Mouse (Mus musculus) induced T-regulatory cell, adult 2 months (primary cell): ENCODE results near the gene Stk19.
A peak's percentile ranks its signal among the peaks of the same experiment; 100 is the strongest.
"Not testable (repeated sequence)": the region's sequence is repeated elsewhere in the genome, so short reads cannot be mapped to it uniquely, and the experiment has no call there.

Experiments
- DNase-seq: peaks from one replicate; pipeline ENCODE4 v3.0.0-alpha.2; 2012; ENCODE audit warnings: low read depth

Gene Stk19

DNA sequence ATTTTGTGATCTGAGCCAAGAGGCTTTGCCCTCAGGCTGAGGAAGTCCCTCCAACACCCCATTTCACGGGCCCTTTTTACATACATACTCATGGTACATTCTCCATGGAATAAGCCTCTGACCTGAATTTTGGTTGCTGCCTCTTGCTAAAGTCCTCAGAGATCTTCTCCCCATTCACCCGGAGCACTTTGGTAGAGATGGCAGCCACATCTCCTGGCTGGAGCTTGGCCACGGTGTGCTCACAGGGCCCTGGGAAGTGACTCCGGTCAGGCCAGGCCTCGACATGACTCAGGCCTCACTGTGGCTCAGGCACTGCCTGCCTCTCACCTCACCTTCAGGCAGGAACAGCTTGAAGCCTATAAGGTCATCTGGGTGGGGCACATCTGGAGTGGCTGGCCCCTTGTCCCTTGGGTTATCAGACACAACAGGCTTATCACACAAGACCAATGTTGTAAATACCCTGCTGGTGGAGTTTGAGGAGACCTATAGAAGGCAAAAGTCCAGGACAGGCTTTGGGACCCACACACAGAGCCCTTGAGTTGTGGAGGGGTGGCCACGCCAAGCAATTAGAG is 4.1 kb upstream of the Stk19 start:
- no peak for DNase-seq

DNA sequence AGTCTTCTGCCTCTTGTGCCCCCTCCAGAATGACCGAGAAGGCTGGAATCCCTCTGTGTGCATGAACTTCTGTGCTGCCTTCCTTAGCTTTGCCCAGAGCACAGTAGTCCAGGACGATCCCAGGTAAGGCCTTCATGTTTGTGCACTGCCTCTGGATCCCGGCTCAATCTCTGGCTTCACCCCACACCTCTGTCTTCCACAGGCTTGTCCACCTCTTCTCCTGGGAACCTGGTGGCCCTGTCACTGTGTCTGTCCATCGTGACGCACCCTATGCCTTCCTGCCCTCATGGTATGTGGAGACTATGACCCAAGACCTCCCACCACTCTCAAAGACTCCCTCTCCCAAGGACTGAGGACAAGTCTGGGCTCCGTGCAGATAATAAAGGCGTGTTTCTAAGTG is 2.0 kb upstream of the Stk19 start:
- no peak for DNase-seq

DNA sequence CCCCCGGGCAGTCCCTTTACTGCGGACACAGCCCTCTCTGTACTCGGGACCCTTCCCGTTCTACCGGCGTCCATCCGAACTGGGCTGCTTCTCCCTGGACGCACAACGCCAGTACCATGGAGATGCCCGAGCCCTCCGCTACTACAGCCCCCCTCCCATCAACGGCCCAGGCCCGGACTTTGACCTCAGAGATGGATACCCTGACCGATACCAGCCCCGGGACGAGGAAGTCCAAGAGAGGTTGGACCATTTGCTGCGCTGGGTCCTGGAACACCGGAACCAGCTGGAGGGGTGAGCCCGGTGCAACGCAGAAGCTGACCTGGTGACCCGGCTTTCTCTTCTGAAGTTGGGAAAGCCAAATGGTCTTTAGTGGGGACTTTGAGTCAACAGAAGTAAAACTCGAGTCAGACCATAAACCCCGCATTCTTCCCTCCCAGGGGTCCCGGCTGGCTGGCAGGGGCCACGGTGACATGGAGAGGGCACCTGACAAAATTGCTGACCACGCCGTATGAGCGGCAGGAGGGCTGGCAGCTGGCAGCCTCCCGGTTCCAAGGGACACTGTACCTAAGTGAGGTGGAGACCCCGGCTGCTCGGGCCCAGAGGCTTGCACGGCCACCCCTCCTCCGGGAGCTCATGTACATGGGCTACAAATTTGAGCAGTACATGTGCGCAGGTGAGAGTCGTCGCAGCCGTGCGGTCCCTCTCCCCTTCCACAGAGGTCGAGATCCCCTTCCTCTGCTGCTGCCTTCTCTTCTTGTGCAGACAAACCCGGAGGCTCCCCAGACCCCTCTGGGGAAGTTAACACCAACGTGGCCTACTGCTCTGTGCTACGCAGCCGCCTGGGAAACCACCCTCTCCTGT is 949 bp upstream of the Stk19 start:
- DNase-seq = no peak

DNA sequence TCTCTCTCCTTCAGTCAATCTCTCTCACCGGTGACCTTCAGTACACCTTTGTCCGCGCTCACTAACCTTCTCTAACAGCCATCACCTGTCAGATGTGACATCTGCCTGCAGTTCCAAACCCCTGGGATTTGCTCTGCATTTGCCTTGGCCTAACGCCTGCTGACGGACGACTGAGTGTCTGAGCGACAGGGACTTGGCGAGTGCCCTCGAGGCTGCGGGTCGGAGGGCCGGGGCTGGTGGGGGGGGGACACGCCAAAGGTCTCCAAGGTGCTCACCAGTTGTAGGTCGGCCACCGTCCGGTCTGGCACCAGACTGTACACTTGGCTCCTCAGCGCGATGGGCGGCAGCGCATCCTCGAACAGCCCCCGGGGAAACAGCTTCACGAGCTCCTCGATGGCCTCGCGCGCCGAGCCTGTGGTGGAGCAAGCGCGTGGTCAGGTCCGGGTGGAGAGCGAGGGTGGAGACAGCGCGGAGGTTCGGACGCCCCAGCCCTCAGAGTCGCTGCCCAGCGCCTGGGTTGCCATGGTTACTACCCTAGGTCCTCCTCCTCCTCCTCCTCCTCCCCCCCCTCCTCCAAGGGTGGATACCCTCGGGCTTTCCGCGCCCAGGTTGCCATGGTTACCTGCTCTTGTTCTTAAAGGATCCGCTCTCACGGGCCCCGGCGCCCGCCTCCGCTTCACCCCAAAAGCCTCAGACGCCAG is 440 bp downstream of the Stk19 start:
- DNase-seq = no peak

DNA sequence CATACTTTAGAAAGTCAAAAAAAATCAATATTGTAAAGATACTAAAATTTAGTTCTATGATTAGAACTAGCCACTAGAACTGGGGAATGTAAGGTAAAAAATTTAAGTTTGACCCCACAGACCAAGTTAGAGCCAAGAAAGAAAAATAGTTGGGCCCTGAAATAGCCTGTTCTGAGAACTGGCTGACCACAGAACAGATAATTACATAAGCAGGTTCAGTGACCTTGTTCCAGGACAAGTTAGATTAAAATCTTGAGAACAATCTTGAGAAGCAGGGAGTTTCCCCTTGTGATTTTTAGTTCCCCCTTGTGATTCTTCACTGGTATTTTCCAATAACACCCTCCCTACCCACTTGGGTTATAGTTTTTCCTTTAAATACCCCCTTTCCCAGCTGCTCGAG is 6.0 kb downstream of the Stk19 start:
- not testable (repeated sequence) for DNase-seq

DNA sequence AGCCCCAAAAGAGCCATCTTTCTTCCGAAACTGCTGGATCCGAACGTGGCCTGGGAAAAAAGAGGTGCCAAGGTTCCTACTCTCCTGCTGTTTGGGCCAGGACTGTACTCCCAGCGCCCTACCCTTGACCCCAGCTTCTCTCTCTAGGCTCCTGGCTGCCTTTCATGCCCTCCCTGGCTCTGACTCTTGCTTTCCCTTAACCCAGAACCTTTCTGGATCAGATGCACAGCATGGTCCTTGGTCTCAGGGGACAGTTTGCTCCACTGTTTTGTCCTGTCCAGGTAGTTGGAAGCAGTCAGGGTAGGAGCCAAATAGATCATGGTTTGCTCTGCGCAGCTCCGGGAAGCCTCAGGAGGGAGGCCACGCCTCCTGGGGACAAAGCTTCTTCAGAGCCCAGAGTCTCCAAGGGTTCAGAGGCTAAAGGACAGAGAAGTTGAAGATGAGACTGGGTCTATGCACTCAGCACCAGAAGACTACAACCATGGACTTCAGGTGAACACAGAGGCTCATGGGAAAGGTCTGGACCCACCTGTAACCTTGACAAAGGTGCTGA is 21.9 kb downstream of the Stk19 start:
- no peak for DNase-seq

DNA sequence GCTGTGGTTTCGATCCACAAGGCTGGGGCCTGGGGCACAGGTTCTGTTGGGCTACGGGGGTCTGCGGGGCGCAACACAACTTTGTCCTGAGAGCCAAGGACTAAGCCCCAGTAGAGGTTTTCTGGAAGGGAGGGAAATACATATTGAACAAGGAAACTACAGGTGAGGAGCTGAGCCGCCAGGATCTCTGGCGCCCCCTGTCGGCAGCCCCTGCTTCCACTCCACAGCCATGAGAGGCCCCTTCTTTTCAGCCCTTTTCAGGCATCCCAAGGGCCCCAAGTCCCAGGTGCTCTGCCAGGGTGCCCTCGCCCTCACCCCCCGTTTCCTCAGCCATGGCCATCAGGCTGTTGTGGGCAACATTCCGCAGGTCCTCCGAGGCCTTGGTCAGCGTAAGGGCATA is 23.0 kb downstream of the Stk19 start:
- DNase-seq = peak; percentile 58

DNA sequence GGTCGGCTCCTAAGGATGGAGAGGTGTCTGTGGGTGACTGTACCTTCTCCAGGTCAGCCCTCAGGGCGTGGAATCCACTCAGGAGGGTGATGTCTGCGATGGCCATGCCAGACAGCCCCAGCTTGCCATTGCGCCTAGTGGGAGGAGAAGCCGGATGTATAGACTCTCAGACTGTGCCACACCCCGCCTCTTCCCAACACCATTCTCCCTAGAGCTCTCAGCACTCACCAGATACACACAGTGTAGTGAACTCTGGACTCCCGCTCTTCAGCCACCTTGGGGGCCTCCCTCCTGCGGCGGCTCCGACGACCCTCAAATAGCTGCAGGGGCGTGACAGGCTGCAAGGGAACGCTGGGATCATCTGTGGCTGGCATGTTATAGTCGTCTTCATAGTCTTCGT is 25.5 kb downstream of the Stk19 start:
- DNase-seq = no peak

DNA sequence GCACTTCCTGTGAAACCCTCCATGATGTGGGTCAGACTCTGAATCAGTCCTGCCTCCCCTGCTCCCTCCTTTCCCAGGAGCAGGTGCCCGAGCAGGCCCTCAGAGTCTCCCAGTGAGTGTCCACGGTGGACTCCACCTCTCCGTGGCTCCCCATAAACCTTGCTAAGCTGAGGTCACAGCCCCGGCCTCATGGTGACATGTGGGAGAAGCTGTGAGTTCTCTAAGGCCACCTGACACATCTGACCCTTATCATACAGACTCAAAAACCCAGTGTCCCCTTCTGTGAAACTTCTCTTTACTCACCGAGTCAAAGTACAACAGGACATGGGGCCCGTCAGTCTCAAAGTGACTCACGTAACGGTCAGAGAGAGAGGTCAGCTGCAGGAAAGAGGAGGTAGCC is 25.9 kb downstream of the Stk19 start:
- DNase-seq = not testable (repeated sequence)

DNA sequence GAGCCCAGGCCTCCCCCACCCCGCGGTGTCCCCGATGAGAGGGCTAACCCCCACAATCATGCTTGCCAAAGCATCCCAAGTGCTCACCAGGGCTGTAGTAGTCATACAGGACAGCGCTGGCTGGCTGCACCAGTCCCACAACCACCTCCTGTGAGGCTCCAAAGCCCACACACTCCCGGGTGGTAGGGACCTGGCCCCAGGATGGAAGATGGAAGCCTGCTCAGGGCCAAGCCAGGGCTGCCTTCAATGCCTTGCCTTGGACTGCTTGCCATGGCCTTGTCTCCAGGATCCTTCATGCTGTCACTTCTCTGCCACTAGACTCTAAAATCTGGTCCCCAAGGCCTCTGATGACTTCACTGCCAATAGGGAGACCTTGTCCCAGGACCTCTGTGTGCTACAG is 26.3 kb downstream of the Stk19 start:
- DNase-seq = not testable (repeated sequence)

DNA sequence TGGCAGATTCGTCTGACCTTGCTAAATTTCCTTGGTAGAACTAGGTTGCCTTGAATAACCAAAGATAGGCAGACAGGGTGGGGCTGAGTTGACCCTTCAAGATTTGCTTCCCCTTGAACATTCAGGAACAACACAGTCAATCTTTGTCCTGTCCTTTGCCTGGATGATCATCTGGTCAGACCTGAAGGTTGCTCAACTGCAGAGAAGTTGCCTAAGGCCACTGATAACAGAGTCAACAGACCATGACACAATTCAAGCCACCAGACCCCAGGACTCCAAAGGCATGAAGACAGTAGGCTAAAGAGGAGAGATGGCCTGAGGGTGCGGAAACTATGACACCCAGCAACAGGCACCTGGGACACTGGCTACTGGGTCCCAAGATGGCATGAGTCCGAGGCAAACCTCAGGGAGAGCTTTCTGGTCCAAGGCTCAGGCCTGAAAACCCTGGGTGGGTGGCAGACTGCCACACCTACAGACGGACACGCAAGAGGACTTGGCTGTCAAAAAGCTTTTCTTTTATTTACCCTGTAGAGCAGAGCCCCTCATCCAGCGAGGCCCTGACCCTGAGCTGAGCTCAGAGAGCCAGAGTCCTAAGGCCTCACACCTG is 28.0 kb downstream of the Stk19 start:
- DNase-seq = no peak

DNA sequence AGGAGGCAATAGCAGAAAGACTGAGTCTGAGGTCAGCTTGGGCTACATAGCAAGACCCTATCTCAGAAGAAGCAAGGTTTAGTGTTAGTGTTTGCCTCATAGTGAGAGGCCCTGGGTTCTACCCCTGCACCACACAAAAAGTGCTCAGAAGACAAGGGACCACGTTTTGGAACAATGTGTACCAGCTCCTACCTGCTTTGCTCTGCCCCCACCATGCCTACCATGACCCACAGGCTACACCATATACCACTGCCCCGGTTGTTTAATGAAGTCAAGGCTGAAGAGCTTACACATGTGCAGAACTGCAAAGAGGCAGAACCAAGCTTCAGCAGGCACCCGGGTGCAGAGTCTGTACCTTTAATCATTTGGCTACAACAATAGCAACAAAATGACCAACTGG is 29.6 kb downstream of the Stk19 start:
- DNase-seq = no peak

DNA sequence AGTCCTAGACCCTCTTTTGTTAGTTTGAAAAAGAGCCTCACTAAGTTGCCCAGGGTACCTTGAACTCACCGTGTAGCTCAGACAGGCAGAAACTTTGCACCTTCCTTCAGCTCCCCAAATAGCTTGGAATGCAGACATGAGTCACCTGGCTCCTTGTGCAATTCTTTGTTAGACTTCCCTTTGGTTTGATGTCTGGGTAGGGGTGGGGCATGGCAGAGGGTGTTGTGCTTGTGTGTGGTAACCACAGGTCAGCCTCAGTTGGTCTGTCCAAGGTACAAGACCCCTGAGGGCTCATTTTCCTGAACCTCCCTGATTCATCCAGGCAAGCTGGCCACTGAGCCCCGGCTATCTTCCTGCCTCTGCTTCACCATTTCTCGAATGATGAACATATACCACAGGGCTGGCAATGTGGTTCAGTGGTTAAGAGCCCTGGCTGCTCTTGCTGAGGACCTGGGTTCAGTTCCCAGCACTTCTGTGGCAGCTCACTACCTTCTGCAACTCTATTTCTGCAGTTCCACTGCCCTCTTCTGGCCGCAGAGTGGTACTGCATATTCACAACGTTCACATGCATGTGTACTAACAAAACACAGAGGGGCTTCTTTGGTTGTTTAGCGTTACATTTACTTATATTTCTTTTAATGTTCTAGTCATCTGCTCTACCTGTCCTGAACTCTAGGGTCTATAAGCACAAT is 31.7 kb downstream of the Stk19 start:
- DNase-seq = peak; percentile 46

DNA sequence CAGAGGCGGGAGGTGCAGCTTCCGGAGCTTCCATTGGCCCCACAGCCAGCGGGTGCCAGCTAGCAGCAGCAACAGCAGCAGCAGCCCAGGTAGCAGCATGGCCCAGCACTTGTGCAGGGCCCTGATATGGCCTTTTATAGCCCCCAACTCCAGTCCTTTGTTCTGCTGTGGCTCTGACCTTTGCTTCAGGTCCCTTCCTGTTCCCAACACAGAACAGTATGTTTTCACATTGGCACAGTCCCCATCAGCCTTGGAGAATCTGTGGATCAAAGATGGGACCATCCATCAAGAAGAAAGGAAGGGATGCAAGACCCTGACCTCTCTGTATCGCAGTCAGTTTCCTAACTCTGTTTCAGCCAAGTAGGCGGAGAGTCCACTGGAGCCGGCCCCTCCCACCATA is 32.4 kb downstream of the Stk19 start, which contains the start of gene Cyp21a1:
Gene Cyp21a1, minus strand, starts transcription at position 261 of the 400 bp plus-strand sequence.
- not testable (repeated sequence) for DNase-seq

DNA sequence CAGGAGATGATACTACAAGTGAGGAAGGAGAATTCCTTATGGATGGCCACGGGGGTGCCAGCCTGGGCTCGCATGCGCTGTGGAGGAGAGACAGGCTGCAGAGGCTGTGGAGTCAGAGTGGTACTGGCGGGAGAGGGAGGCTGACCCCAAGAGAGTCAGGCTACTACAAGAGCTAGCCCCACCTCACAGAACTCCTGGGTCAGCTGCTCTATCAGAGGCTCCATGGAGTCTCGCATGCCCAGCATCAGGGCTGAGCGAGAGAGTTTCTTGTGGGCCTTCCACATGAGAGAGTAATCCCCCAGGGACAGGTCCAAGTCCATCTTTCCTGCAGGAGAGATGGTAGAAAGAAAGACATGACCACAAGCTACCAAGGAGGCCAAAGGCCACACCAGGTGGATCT is 33.4 kb downstream of the Stk19 start:
- DNase-seq = not testable (repeated sequence)

DNA sequence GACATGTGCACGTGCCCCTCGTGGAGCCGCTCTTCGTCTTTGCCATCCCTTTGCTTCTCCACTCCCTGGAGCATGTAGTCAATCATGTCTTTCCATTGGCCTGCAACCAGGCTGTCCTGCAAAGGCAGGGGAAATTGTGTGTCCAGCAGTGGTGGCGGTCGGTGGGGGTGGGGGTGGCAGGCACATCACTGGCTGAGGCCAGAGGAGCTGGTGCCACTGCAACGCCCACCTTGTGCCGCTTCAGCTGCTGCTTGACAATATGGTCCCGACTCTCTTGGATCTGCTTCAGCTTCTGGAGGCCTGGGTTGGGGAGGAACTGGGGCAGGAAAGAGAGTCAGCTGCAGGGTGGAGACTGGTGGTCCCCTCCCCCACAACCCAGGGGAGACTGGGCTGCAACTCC is 34.0 kb downstream of the Stk19 start:
- DNase-seq = not testable (repeated sequence)

DNA sequence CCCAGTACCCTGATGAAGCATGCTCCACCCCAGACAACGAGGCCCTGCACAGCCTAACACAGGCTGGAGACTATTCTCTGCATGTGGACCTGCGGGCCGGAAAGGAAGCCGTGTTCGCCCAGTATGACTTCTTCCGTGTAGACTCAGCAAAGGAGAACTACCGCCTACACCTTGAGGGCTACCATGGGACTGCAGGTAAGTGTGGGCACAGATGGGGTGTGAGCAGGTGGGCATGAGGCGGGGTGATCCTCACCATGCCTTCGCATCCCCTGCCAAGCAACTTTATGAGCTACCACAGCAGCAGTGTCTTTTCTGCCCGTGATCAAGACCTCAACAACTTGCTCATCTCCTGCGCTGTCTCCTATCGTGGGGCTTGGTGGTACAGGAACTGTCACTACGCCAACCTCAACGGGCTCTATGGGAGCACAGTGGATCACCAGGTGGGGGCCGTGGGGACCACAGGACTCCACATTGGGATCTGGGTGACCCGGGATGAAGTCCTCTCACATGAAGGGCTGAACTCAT is 35.9 kb downstream of the Stk19 start:
- not testable (repeated sequence) for DNase-seq

DNA sequence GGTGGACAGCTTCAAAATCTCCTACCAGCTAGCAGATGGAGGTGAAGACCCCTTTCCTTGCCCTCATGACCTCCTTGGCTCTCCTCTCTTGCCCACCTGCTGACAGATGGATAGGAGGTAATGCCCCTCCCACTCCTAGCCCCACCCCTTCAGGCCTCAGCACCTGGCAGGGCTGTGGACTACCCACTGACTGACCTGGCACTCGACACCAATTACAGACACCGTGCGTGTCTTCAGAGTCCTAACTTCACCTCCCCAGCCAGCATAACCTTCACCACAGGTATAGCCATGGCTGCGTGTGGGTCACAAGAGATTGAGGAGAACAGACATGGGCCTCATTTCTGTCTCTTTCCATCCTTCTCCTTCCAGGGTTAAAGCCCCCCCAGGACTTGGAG is 37.2 kb downstream of the Stk19 start:
- DNase-seq = no peak

DNA sequence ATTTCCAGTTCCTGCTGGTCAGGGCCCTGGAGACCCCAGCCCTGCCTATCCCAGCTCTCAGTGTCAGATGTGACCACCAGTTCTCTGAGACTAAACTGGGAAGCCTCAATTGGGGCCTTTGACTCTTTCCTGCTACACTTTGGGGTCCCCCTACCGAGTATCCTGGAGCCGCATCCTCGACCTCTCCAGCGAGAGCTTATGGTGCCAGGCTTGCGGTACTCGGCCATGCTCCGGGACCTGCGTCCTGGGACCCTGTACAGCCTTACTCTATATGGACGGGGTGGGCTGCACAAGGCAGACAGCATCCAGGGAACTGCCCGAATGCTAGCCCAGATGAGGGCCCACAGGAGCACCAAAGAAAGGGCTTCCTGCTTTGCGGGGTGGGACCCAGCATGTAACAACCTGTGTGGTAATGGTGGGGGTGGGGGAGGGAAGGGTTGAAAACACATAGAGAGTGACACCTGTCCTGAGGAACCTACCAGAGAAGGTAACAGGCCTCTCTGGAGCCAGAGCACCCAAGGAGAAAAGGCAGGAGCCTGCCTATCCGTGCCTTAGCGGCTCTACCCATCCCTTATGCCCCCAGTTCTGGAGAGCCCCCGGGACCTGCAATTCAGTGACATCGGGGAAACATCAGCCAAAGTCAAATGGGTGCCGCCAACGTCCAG is 37.7 kb downstream of the Stk19 start:
- DNase-seq = no peak

DNA sequence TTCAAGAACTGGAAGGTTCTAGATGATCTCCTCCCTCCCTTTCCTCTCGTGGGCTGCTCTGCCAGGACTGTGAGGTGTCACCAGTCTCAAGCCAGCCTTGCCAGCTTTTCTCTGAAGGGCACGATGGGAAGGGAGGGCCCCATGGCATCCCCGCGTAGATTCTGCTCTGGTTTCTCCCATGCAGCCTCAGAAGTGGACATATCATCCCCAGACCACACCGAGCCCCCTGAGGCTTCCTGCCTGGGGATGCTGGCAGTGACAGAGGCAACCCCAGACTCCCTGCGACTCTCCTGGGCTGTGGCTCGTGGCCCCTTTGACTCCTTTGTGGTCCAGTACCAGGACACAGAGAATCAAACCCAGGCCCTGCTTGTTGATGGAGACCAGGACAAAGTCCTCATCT is 38.7 kb downstream of the Stk19 start:
- DNase-seq = not testable (repeated sequence)
